Mouse (Mus musculus) adrenal gland, adult 18-20 months (tissue): ENCODE results near the gene Pofut1. TPM values are rescaled to one million over a fixed set of nuclear protein-coding genes. Genes with fewer than 3 reads are reported as not detected.
A peak's percentile ranks its signal among the peaks of the same experiment; 100 is the strongest.

ENCODE experiments used
- DNase-seq, 2 experiments: peaks; one replicate each; pipeline ENCODE4 v3.0.0; 2021 to 2022; ENCODE audit warnings: low spot score in 2 of 2
- total RNA-seq, 2 experiments: library from RNA; stranded (reverse); gene quantifications; 1 replicate in 1 of 2; 2 replicates in 1 of 2; pipeline ENCODE4 v1.2.3; 2021

Pofut1 gene
- total RNA-seq, 2 experiments from 2014 or later: 35.7 to 47.9 TPM

DNA sequence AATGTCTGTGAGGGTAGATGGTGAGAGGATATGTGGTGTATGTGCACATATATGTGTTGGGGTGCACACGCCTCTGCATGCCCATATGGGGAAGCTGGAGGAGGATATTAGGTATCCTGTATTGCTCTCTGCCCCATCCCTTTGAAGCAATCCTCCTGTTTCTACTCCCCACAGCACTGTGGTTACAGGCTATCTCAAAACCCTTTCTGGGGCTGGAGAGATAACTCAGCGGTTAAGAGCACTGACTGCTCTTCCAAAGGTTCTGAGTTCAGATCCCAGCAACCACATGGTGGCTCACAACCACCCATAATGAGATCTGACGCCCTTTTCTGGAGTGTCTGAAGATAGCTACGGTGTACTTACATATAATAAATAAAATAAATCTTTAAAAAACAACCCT lies 45.2 kb downstream of the Pofut1 start:
- no peak for DNase-seq

DNA sequence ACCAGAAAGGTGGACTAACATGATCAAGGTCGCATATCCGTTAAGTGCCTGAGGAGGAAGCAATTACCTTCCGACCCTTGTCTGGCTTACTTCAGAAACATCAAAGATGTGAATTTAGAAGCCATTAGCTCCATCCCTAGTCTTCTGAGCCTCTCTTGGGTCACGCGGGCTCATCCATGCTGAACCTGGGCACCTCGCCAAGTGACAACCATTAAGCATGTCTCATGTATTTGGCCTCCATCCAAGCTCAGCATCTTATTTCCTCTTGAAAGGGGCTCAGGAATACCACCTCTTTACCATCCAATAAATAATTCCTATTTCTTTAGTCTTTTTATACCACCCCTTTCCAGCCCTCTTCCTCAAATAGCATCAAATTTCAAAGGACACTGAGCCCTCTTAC lies 46.5 kb downstream of the Pofut1 start:
- peak; percentile 54 to 68 for DNase-seq

DNA sequence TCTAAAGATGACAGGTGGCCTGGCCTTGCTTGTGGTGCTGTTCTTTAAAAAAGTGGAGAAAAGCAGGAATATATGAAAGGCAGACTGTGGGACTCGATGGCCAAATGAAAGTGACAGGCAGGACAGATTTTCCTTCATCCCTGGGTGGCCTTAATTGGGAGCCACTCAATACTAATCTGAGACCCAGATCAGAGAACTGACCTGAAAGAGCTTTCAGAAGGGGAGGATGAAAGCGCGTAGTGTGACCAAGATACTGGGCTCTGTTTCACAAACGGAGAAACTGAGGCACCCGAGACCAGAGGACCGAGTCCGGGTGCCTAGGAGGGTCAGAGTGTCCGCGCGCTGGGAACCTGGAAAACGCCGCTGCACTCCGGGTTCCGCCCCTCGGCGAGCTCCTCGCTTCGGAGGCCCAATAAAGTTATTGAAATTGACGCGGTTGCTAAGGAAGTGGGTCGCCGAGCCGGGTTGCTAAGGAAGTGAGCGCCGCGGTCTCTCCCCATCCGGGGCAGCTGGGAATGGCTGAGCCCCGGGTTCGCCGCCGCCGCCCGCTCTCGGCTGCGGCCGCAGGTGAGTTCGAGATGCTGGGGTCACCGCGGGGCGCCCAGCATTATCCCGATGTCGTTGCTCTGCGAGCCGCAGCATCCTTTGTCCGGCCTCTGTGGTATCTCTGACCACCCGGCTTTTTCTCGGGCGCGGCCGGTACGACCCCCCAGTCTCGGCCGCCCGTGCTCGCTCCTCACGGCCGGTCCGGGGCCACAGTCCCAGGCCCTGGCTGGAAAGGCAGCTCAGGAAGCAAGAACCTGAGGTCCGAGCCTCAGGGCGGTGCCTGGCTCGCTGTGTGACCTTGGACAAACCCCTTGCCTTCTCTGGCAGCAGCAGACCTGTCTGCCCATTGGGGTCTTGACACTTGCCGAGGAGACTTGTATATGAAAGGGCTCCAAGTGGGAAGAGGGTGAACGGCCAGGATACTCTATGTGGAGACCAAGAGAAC lies 49.9 kb downstream of the Pofut1 start, which contains the start of gene Kif3b:
Kif3b (plus strand) TSS at position 476 of the 991 bp plus-strand sequence.
- DNase-seq: peak; percentile 80 to 81

DNA sequence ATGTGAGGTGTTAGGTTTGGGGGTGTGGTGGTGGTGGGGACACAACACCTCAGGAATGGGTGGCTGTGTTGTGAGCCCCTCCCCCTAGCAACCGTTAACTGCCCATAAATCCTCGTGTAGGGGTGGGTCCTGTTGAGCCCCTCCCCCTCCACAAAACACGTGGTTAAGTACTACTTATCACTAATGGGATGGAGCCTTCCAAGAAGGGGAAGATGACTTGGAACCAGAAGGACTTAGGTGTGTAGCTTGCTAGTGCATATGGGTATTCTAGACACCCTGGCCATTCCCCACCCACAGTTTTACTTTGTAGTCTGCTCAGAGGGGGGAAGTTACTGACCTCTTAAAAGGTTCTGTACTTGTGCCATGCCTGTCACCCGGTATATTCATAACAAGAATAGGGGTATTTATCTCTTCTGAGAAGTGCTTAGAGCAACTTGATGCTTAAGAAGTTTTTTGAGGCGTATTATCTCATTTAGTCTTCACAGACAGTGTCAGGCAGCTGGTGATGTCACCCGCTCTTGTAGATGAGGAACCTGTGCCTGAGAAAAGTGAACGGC lies 51.0 kb downstream of the Pofut1 start:
- no peak for DNase-seq

DNA sequence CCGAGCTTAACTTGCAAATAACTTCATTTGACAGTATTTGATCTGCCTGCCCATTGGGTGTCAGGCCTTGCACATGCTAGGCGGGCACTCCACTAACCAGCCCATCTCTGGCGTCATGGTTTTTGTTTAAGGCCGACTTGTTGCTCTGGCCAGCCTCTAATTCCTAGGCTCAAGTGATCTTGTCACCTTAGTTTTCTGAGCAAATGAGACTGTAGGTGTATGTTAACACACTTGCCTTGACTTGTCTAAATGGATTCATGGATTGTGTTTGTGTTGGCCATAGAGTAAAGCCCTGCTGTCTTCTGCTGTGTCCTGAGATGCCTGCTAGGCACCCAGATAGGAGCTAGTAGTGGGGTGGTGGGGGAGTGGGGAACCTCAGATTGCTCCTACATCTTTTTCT lies 53.9 kb downstream of the Pofut1 start:
- DNase-seq: no peak

DNA sequence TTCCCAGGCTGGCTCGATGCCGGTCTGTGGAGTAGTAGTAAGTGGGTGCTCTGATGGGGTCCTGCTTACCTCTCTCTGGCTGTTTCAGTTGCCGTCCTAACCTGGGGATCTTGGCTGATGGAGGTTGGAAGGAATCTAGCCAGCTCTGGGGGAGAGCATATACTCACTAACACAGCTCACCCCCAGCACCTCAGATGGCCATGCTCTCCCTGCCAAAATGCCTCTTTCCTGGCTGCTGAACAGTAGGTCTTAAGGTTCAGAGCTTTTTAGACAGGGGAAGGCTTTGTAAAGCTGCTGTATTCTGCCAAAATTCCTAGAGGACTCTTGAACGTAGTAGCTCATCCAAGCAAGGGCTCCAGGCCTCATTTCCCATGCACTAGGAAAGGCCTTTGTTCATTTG lies 56.4 kb downstream of the Pofut1 start:
- DNase-seq: no peak

DNA sequence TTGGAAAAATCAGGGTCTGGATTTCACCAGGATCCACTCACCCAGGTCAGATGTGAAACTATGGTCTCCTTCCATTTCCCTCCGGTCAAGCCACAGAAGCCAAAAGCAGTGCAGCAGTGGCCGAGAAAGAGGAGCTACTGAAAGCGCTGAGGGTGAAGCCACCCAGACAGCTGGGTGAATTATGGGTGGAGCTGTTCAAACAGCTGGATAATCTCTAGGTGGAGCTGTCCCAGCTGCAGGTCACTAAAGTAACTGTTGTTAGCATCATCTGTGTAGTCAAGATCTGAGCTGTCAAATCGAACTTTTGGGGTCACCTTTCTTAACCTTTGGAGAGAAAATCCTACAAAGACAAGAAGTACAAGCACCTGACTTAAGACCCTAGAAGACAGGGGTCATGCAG lies 57.1 kb downstream of the Pofut1 start:
- no peak for DNase-seq

DNA sequence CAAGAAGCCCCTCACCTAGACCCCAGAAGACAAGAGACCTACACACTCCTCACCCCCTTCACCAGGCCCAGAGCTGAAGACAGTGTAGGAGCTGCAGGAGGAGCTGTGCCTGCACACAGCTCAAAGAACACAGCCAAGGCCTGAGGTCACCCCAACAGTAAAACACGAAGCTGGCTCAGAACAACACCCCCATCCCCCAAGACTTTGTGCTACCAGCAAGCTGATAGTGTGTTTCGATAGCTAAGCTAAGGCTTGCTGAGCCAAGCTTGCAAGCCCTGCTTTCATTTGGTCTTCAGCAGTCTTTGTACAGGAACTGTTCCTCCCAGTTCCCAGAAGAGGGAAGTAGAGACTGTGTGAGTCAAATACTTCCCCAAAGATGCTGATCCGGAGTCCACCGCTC lies 57.5 kb downstream of the Pofut1 start:
- DNase-seq: no peak

DNA sequence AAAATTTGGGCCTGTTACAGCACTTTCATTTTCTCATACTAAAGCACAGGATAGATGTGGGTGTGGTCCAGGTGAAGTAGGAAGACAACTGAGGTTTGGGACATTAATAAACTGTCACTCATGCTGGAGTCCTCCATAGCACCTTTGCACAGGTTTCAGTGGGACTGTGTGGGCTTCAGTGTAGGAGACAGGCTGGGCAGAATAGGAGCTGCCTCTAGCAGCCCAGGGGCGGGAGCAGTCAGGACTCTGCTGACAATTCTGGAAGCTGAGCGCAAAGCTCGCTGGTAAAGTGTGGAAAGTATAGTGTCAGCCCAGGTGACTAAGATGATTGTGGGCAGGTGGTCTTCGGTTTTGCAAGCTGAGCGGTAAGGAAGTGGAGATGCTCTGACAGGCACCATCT lies 59.8 kb downstream of the Pofut1 start:
- no peak for DNase-seq

DNA sequence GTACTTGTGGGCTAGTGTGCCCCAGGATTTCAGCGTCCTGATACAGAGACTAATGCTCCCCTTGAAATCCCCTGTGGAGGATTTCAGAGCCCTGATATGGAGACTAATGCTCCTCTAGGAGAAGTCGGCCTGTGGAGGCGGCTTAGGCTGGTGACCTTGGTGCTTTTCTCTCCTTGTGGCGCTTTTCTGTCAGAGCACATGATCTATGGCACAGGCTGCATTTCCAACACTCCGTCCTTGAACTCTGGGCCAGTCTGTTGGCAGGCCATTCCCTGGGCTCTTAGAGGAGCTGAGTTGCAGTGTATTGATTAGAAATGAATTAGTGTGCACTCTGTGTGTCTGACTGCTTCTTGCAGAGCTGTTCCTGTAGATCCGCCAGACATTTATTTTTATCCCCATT lies 63.9 kb downstream of the Pofut1 start:
- DNase-seq: peak in 1 of 2 experiments; percentile 61

DNA sequence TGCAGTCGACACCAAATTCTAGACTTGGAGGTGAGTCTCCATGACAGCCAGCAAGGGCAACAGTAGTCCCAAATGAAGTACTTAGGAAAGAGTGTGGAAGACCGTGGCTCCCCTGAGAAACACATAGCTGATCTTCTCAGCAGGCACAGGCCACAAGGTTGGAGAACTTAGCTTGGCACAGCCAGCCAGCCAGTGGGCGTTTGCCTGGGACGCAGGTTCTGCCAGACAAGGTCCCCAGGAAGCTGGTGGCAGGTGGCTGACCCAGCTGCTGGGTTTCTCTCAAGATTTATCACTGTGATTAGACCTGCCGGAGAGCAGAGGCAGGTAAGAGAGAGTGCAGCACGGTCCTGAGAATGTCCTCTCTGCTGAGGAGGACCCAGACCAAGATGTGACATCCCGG lies 67.3 kb downstream of the Pofut1 start:
- no peak for DNase-seq

DNA sequence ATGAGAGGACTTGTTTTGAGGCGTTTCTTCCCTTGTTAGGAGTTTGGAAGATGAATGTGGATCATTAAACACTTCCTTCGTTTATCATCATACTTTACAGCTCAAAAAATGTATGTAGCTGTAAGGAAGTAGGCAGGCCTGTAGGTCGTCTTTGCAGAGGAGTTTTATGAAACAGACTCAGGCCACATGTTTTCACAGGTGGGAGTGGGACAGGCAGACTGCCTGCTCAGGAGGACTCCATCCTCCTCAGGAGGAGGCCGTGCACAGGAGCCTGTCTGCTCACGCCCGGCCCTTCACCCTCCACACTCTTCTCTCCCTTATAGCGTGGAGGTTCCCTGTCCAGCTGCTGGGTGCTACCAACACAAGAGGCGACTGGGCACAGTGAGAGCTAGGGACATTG lies 67.8 kb downstream of the Pofut1 start:
- no peak for DNase-seq

DNA sequence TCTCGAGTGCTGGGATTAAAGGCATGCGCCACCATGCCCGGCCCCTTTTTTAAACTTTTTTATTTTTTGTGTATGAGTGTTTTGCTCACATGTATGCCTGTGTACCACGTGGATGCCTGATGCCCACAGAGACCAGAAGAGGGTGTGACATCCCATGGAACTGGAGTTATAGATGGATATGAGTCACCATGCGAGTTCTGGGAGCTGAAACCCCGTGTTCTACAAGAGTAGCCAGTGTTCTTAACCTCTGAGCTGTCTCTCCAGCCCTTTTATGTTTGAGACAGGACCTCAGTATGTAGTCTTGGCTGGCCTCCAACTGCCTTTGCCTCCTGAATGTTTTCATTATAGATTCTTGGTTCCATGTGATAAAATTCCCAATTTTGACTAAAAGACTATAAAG lies 68.9 kb downstream of the Pofut1 start:
- DNase-seq: no peak

DNA sequence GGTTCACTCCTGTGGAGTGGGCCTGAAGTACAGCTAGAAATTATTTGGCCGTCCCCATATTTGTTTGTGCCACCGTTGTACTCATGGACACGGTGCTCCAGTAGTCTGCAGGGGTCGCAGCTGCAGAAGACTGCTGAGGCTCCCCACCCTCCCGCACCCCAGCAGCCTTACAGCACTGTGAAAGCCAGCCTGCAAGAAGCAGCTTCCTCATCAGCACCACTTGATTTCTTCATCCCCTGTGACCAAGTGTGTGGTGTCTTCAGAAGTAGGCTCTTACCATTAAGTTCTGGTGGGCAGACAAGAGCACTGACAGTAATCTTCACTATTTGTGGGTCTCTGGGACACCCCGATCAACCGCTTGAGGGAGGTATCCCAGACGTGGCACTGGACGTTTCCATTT lies 71.6 kb downstream of the Pofut1 start:
- no peak for DNase-seq

DNA sequence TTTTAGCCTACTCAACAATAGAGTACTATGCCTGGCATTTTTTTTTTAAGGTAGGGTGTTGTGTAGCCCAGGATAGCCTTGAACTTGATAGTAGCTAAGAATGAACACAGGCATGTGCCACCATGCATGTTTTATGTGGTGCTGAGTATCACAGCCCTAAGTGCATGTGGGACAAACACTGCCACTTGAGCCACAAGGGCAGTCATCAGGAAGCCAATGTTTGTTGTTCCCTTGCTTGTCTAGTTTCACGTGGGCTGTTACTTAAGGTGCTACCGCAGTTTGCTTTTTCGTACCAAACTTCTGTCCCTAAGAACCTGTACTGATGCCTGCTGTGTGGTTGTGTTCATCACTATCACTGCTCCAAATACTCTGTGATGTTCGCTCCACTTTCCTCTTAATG lies 77.1 kb downstream of the Pofut1 start:
- no peak for DNase-seq

DNA sequence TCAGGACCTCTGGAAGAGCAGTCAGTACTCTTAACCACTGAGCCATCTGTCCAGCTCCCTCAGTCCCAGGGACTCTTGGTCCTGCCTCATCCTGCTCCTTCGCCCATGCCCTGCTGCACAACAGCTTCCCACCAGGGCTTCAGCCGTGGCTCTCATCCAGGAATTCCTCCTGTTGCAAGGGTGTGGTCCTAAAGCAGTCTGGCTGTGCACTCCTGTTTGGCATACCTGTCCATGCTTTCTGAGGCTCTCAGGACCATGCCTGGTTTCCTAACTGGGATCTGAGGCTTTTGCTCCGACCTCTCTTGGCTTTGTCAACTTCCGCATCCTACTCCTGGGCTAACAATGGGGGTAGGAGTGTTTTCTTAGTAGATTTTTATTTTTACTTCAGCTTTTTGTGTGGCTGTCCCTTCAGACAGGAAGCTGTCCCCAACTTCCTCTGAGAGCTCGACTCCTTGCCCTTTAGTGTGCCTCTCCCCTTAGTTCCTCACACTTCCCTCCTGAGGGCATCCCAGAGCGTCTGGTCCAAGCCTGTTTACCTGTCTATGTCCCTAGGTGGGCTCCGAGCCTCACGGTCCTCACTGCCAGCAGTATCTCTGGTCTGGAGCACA lies 77.8 kb downstream of the Pofut1 start:
- no peak for DNase-seq

Other genes starting within 250 kb of the Pofut1 start
- gene Pdrg1, start 226.1 kb upstream of the Pofut1 start, total RNA-seq: 100 to 1,000 TPM; 187 to 200 TPM
- gene Xkr7, start 209.7 kb upstream of the Pofut1 start, total RNA-seq: 1 to 10 TPM in 1 of 2 experiments, under 1 TPM in 1; 0.86 to 1.3 TPM
- gene Ccm2l, start 175.6 kb upstream of the Pofut1 start, total RNA-seq: 10 to 100 TPM; 10.2 to 10.7 TPM
- gene Hck, start 133.1 kb upstream of the Pofut1 start, total RNA-seq: 1 to 10 TPM; 3.9 to 4.2 TPM
- gene Tm9sf4, start 80.2 kb upstream of the Pofut1 start, total RNA-seq: 100 to 1,000 TPM in 1 of 2 experiments, 10 to 100 TPM in 1; 94.6 to 101 TPM
- gene Tspyl3, start 16.1 kb upstream of the Pofut1 start, total RNA-seq: 1 to 10 TPM; 2.2 to 2.3 TPM
- gene Plagl2, start 107 bp upstream of the Pofut1 start, total RNA-seq: 1 to 10 TPM; 8.3 to 9.1 TPM
- gene Kif3b, start 49.9 kb downstream of the Pofut1 start, total RNA-seq: 10 to 100 TPM; 21.4 to 25.3 TPM
- gene Asxl1, start 104.3 kb downstream of the Pofut1 start, total RNA-seq: 10 to 100 TPM; 15.4 to 20.9 TPM